Mouse (Mus musculus) left cerebral cortex, adult 2 months (tissue): ENCODE measurements around the gene Iqcn. TPM values are rescaled to one million over a fixed set of nuclear protein-coding genes. Genes with fewer than 3 reads are reported as not detected.

Experiments
- DNase-seq, 2 experiments: peaks; one replicate each; pipeline ENCODE4 v3.0.0; 2021 to 2022; ENCODE audit warnings: low spot score in 2 of 2, mixed read lengths in 1 of 2; ENCODE audit errors: extremely low spot score in 1 of 2
- H3K27ac ChIP-seq: fragments of 200-600 bp; 2 replicates; pipeline ENCODE4 v1.8.1; 2022
- H3K4me3 ChIP-seq: fragments of 200-600 bp; 2 replicates; pipeline ENCODE4 v1.8.1; 2022
- CTCF ChIP-seq: fragments of 200-600 bp; IDR thresholded peaks from 2 replicates; pipeline ENCODE4 v1.8.1; 2022; ENCODE audit warnings: antibody characterized with exemption, mild to moderate bottlenecking, moderate library complexity
- intact Hi-C: fragments of 180-260 bp; cut with DNase I; formaldehyde crosslinking; loops from one replicate; pipeline ENCODE4 v1.15.1; 2025
- total RNA-seq, 2 experiments: library from RNA; stranded (reverse); gene quantifications; 2 replicates each; pipeline ENCODE4 v1.2.3; 2021

Gene Iqcn
- total RNA-seq, 2 experiments from 2014 or later, result 0.16 to 0.21 TPM

- DNase-seq, result no peak
- intact Hi-C loops, result no loop called here
- Histone ChIP-seq H3K4me3 (no peak overlapping the region), H3K27ac (no peak overlapping the region)
- TF ChIP-seq CTCF, result no peak
Measured at GRCm38 (mm10) chr8:70764026-70764425, 60.8 kb downstream of the Iqcn start.

- no peak overlapping the region for H3K27ac ChIP-seq
- intact Hi-C loops, result no loop called here
- TF ChIP-seq CTCF, result no peak
- DNase-seq, result no peak
- H3K4me3 ChIP-seq, result no peak overlapping the region
Measured at GRCm38 (mm10) chr8:70764676-70765075, 61.4 kb downstream of the Iqcn start.

- TF ChIP-seq CTCF, result no peak
- Histone ChIP-seq H3K4me3 (no peak overlapping the region; the same call in 1 of the 2 replicates), H3K27ac (no peak overlapping the region)
- DNase-seq, result no peak
- intact Hi-C loops, result no loop called here
Measured at GRCm38 (mm10) chr8:70765329-70765728, 62.1 kb downstream of the Iqcn start.

- intact Hi-C loops, result no loop called here
- DNase-seq, result no peak
- H3K4me3 ChIP-seq, result peak overlapping the region; percentile 28
- no peak overlapping the region for H3K27ac ChIP-seq
- TF ChIP-seq CTCF, result no peak
Measured at GRCm38 (mm10) chr8:70765838-70766570, 62.7 kb downstream of the Iqcn start.

- TF ChIP-seq CTCF, result no peak
- intact Hi-C loops, result no loop called here
- no peak for DNase-seq
- Histone ChIP-seq H3K27ac (no peak overlapping the region), H3K4me3 (peak overlapping the region; percentile 28)
Measured at GRCm38 (mm10) chr8:70766571-70767440, 63.5 kb downstream of the Iqcn start.

Other genes starting within 250 kb of the Iqcn start
- gene Klhl26, start 226.5 kb upstream of the Iqcn start, total RNA-seq, result 10 to 100 TPM; 43.7 to 44.4 TPM
- gene Tmem59l, start 216.1 kb upstream of the Iqcn start, total RNA-seq, result 100 to 1,000 TPM; 295 to 302 TPM
- gene Crlf1, start 210.3 kb upstream of the Iqcn start, total RNA-seq, result 1 to 10 TPM; 2.6 to 3.0 TPM
- gene Rex1bd, start 196.7 kb upstream of the Iqcn start, total RNA-seq, result 100 to 1,000 TPM; 108 to 110 TPM
- 100 to 1,000 TPM; 788 to 861 TPM for gene Uba52, start 192.7 kb upstream of the Iqcn start, total RNA-seq
- 100 to 1,000 TPM; 392 to 410 TPM for gene Fkbp8, start 175.7 kb upstream of the Iqcn start, total RNA-seq
- gene Kxd1, start 175.5 kb upstream of the Iqcn start, total RNA-seq, result 10 to 100 TPM; 39.8 to 44.4 TPM
- 10 to 100 TPM; 18.6 to 20.8 TPM for gene Ell, start 164.0 kb upstream of the Iqcn start, total RNA-seq
- 10 to 100 TPM; 52.9 to 55.3 TPM for gene Isyna1, start 109.1 kb upstream of the Iqcn start, total RNA-seq
- 100 to 1,000 TPM; 221 to 261 TPM for gene Ssbp4, start 94.6 kb upstream of the Iqcn start, total RNA-seq
- gene Lrrc25, start 87.3 kb upstream of the Iqcn start, total RNA-seq, result under 1 TPM; 0.70 to 0.96 TPM
- gene Gdf15, start 71.0 kb upstream of the Iqcn start, total RNA-seq, result not detected
- 10 to 100 TPM; 15.5 to 17.5 TPM for gene Pgpep1, start 43.1 kb upstream of the Iqcn start, total RNA-seq
- gene Lsm4, start 30.2 kb upstream of the Iqcn start, total RNA-seq, result 10 to 100 TPM; 62.1 to 62.9 TPM
- gene Jund, start 4.5 kb upstream of the Iqcn start, total RNA-seq, result 100 to 1,000 TPM; 247 to 264 TPM
- not detected for gene Gm3336, start 15.1 kb downstream of the Iqcn start, total RNA-seq
- 1 to 10 TPM; 1.9 to 3.0 TPM for gene Pde4c, start 20.3 kb downstream of the Iqcn start, total RNA-seq
- 100 to 1,000 TPM; 808 to 835 TPM for gene Rab3a, start 51.2 kb downstream of the Iqcn start, total RNA-seq
- gene Mpv17l2, start 57.5 kb downstream of the Iqcn start, total RNA-seq, result 10 to 100 TPM; 33.3 to 35.7 TPM
- 100 to 1,000 TPM; 159 to 160 TPM for gene Pik3r2, start 73.3 kb downstream of the Iqcn start, total RNA-seq
- 100 to 1,000 TPM; 369 to 386 TPM for gene Mast3, start 101.6 kb downstream of the Iqcn start, total RNA-seq
- gene Il12rb1, start 105.0 kb downstream of the Iqcn start, total RNA-seq, result under 1 TPM; 0.77 to 0.82 TPM
- gene Arrdc2, start 136.3 kb downstream of the Iqcn start, total RNA-seq, result 10 to 100 TPM; 19.5 to 20.7 TPM
- gene Kcnn1, start 159.8 kb downstream of the Iqcn start, total RNA-seq, result 10 to 100 TPM; 20.0 to 20.4 TPM
- 10 to 100 TPM; 94.8 to 99.0 TPM for gene Ccdc124, start 170.5 kb downstream of the Iqcn start, total RNA-seq
- 10 to 100 TPM in 1 of 2 experiments, 1 to 10 TPM in 1; 9.9 to 10.3 TPM for gene Slc5a5, start 189.3 kb downstream of the Iqcn start, total RNA-seq
- gene Rpl18a, start 194.0 kb downstream of the Iqcn start, total RNA-seq, result 100 to 1,000 TPM; 588 to 633 TPM
- 10 to 100 TPM; 80.4 to 95.7 TPM for gene Map1s, start 202.5 kb downstream of the Iqcn start, total RNA-seq